Mouse (Mus musculus) stomach, embryonic 15.5 days (tissue): ENCODE data around the gene Akr1c6. TPM values are rescaled to one million over a fixed set of nuclear protein-coding genes. Genes with fewer than 3 reads are reported as not detected.

Source experiments
- ATAC-seq: fragments of 200-750 bp; cut with Nextera tagmentation; 2 replicates; pipeline ENCODE4 v1.8.0; 2017; ENCODE audit warnings: low read depth, moderate number of reproducible peaks, moderate TSS enrichment; ENCODE audit not compliant: insufficient read depth, low FRiP score
- H3K27ac ChIP-seq: fragments of 300-500 bp; sonication (generic); 2 replicates; pipeline ENCODE4 v1.5.1; 2015; ENCODE audit warnings: mild to moderate bottlenecking, inconsistent platforms
- H3K27me3 ChIP-seq: fragments of 300-500 bp; sonication (generic); replicated peaks from 2 replicates; pipeline ENCODE4 v1.6.1; 2015; ENCODE audit warnings: inconsistent platforms
- H3K36me3 ChIP-seq: fragments of 300-500 bp; sonication (generic); 2 replicates; pipeline ENCODE4 v1.6.1; 2015; ENCODE audit warnings: inconsistent platforms
- H3K4me1 ChIP-seq: fragments of 300-500 bp; sonication (generic); 2 replicates; pipeline ENCODE4 v1.6.1; 2015; ENCODE audit warnings: inconsistent platforms
- H3K4me2 ChIP-seq: fragments of 300-500 bp; sonication (generic); 2 replicates; pipeline ENCODE4 v1.6.1; 2015; ENCODE audit warnings: mild to moderate bottlenecking, inconsistent platforms
- H3K4me3 ChIP-seq: fragments of 300-500 bp; sonication (generic); replicated peaks from 2 replicates; pipeline ENCODE4 v1.5.1; 2015; ENCODE audit warnings: inconsistent platforms
- H3K9ac ChIP-seq: fragments of 300-500 bp; sonication (generic); 2 replicates; pipeline ENCODE4 v1.6.1; 2015; ENCODE audit warnings: inconsistent platforms
- H3K9me3 ChIP-seq: fragments of 300-500 bp; sonication (generic); 2 replicates; pipeline ENCODE4 v1.6.1; 2016; ENCODE audit warnings: inconsistent platforms
- WGBS: fragments of 180-500 bp; shearing (Covaris S2); methylation state at CpG from one replicate; pipeline ENCODE4 v1.1.7; 2015; 5-methylcytosine and 5-hydroxymethylcytosine counted together
- polyA plus RNA-seq: library from polyadenylated mRNA; unstranded; fragments of >200 nt; fragmentation: Nextera tagmentation; extraction: Ambion mirVana; gene quantifications from 2 replicates; pipeline ENCODE4 v1.2.1, GENCODE M21; 2015

Akr1c6 gene
- polyA plus RNA-seq, 1 experiment from 2014 or later = 0.27 TPM

- no peak for ATAC-seq
- Histone ChIP-seq H3K9me3 (no peaks in the 10 kb centered on the region), H3K4me1 (no peaks in the 10 kb centered on the region), H3K9ac (no peak overlapping the region), H3K4me2 (no peak overlapping the region), H3K36me3 (no peaks in the 10 kb centered on the region), H3K27ac (no peak overlapping the region), H3K4me3 (no peak overlapping the region), H3K27me3 (no peaks in the 10 kb centered on the region)
- WGBS = 70% methylated on average over 1 of the region's 1 CpGs
Measured at GRCm38 (mm10) chr13:4467896-4468295, 33.8 kb downstream of the Akr1c6 start.

Other genes with a start within 250 kb of the Akr1c6 start
- 128 and 152 TPM in 2 replicates for gene Akr1c13, start 243.2 kb upstream of the Akr1c6 start, polyA plus RNA-seq
- gene Akr1c19, start 205.6 kb upstream of the Akr1c6 start, polyA plus RNA-seq = 125 and 188 TPM in 2 replicates
- 66.9 and 81.5 TPM in 2 replicates for gene Akr1c12, start 154.9 kb upstream of the Akr1c6 start, polyA plus RNA-seq
- not detected in 2 replicates for gene Akr1c20, start 89.0 kb downstream of the Akr1c6 start, polyA plus RNA-seq
- gene Akr1c21, start 139.8 kb downstream of the Akr1c6 start, polyA plus RNA-seq = 0.13 TPM in 1 of 2 replicates, not detected in the other
- gene Akr1e1, start 174.9 kb downstream of the Akr1c6 start, polyA plus RNA-seq = 39.3 and 41.1 TPM in 2 replicates